Mouse (Mus musculus): ENCODE measurements around the gene Map4k1.
"Not testable (repeated sequence)": the region's sequence is repeated elsewhere in the genome, so short reads cannot be mapped to it uniquely, and the experiment has no call there.

Map4k1 gene

GRCm38 (mm10) chr7:28966751-28967505 is 14.9 kb upstream of the Map4k1 start:
- peaks cover 89% of the 10 kb centered on the region for H3K4me1 ChIP-seq (replicated peaks; ENCODE audit: low read depth, low read length)
- peak overlapping the region; percentile 52 for H3K4me3 ChIP-seq (replicated peaks; ENCODE audit: low read length)
- H3K9me3 ChIP-seq (ENCODE audit: low read length): no peaks in the 10 kb centered on the region
- peaks cover 32% of the 10 kb centered on the region for H3K36me3 ChIP-seq (ENCODE audit: insufficient read depth, low read length)
- no peak for TF ChIP-seq NANOG (IDR thresholded peaks at IDR 0.05; ENCODE audit: borderline replicate concordance, low read length)
- TF ChIP-seq CTCF (conservative IDR thresholded peaks at IDR 0.05; ENCODE audit: low read length): no peak
- TF ChIP-seq POU5F1 (IDR thresholded peaks at IDR 0.05; ENCODE audit: borderline replicate concordance, low read length): no peak
- H3K27me3 ChIP-seq (ENCODE audit: insufficient read depth, low read length): no peaks in the 10 kb centered on the region

GRCm38 (mm10) chr7:28968120-28968519 is 13.7 kb upstream of the Map4k1 start:
- Histone ChIP-seq H3K36me3 (ENCODE audit: insufficient read depth, low read length) (peaks cover 39% of the 10 kb centered on the region), H3K4me1 (replicated peaks; ENCODE audit: low read depth, low read length) (peaks cover 92% of the 10 kb centered on the region)
- not testable (repeated sequence) for H3K4me3 ChIP-seq (replicated peaks; ENCODE audit: low read length); H3K9me3 ChIP-seq (ENCODE audit: low read length); H3K27me3 ChIP-seq (ENCODE audit: insufficient read depth, low read length)

- TF ChIP-seq NANOG (IDR thresholded peaks at IDR 0.05; ENCODE audit: borderline replicate concordance, low read length) (no peak), CTCF (conservative IDR thresholded peaks at IDR 0.05; ENCODE audit: low read length) (no peak), POU5F1 (IDR thresholded peaks at IDR 0.05; ENCODE audit: borderline replicate concordance, low read length) (no peak)
- H3K9me3 ChIP-seq (ENCODE audit: low read length): no peaks in the 10 kb centered on the region
- H3K27me3 ChIP-seq (ENCODE audit: insufficient read depth, low read length): no peaks in the 10 kb centered on the region
- peaks cover 51% of the 10 kb centered on the region for H3K36me3 ChIP-seq (ENCODE audit: insufficient read depth, low read length)
- peaks cover 95% of the 10 kb centered on the region for H3K4me1 ChIP-seq (replicated peaks; ENCODE audit: low read depth, low read length)
- peak overlapping the region; percentile 67 for H3K4me3 ChIP-seq (replicated peaks; ENCODE audit: low read length)
These were observed 12.6 kb upstream of the Map4k1 start for GRCm38 (mm10) chr7:28969271-28969670.

DNA sequence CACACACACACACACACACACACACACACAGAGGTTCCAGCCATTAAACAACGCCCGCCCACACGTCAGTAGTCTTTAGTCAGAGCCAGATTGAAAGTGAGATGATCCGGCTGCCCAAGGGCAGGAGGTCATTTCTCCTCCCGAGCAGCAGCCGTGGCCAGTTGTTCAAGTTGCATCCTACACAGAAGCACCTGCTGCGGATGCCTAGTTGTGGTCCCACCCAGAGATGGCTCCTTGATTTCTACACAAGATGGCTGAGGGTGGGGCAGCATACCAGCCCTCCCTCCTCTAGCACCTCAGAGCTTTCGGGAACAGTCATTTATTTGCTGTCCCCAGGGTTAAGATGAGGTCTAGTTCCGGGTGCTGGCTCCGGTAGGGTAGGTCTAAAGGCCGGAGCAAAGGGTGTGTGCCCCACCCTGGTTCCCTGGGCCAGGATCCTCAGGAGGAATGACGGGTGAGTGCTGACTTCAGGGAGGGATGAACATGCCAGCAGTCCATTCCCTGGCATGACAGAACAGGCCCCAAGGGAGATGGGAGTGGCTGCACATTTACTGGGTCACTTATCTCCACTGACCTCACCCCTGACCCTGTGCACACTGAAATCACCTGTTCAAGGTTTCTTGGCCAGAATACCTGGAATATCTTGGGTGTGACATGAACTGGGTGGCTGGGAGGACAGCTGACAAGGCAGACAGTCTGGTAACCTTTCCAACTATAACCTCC is 12.0 kb upstream of the Map4k1 start:
- Histone ChIP-seq H3K27me3 (ENCODE audit: insufficient read depth, low read length) (no peaks in the 10 kb centered on the region), H3K36me3 (ENCODE audit: insufficient read depth, low read length) (peaks cover 56% of the 10 kb centered on the region), H3K4me3 (replicated peaks; ENCODE audit: low read length) (peak overlapping the region; percentile 67), H3K4me1 (replicated peaks; ENCODE audit: low read depth, low read length) (peaks cover 95% of the 10 kb centered on the region), H3K9me3 (ENCODE audit: low read length) (no peaks in the 10 kb centered on the region)
- TF ChIP-seq POU5F1 (IDR thresholded peaks at IDR 0.05; ENCODE audit: borderline replicate concordance, low read length): no peak
- no peak for TF ChIP-seq CTCF (conservative IDR thresholded peaks at IDR 0.05; ENCODE audit: low read length)
- no peak for TF ChIP-seq NANOG (IDR thresholded peaks at IDR 0.05; ENCODE audit: borderline replicate concordance, low read length)

DNA sequence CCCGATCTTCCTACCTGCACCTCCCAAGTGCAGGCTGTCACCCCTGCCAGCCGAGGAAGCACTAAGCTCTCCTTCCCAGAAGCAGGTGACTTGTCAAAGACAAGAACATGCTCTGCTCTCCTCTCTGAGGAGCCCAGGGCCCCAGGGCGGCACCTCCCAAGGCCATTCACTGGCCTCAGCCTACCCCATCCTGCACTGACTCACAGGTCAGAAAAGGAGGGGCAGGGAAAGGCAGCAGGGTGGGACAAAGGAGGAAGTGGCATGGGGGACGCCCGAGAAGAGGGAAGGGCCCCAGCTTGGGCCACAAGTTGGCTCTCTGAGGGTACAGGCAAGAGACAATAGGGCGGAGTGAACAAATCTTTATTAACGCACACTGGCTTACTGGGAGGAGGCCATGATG is 10.8 kb upstream of the Map4k1 start:
- H3K9me3 ChIP-seq (ENCODE audit: low read length): no peaks in the 10 kb centered on the region
- H3K27me3 ChIP-seq (ENCODE audit: insufficient read depth, low read length): no peaks in the 10 kb centered on the region
- H3K4me3 ChIP-seq (replicated peaks; ENCODE audit: low read length): peak overlapping the region; percentile 67
- TF ChIP-seq POU5F1 (IDR thresholded peaks at IDR 0.05; ENCODE audit: borderline replicate concordance, low read length) (no peak), NANOG (IDR thresholded peaks at IDR 0.05; ENCODE audit: borderline replicate concordance, low read length) (no peak), CTCF (conservative IDR thresholded peaks at IDR 0.05; ENCODE audit: low read length) (no peak)
- peaks cover 68% of the 10 kb centered on the region for H3K36me3 ChIP-seq (ENCODE audit: insufficient read depth, low read length)
- H3K4me1 ChIP-seq (replicated peaks; ENCODE audit: low read depth, low read length): peaks cover 90% of the 10 kb centered on the region

DNA sequence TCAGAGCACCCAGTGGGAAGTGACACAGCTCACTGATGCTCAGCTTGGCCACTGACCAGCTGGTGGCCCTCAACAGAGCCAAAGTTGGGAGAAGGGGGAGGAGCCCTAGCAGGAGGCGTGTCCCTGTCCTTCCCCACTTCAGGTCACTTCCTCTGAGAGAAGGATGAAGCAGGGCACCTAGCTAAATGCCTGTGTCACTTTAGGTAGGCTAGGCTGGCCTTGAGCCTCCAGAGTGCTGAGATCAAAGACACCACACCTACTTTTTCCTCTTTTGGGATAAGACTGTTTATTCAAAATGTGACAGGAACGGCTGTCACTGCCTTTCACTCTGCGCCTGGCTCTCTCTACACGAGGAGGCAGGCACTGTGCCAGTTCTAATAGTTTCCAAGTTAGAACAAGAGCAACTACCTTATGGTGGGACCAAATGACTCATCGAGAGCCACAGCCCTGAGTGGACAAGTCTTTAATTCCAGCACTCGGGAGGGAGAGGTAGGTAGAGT is 10.0 kb upstream of the Map4k1 start:
- H3K9me3 ChIP-seq (ENCODE audit: low read length): no peaks in the 10 kb centered on the region
- TF ChIP-seq NANOG (IDR thresholded peaks at IDR 0.05; ENCODE audit: borderline replicate concordance, low read length) (no peak), POU5F1 (IDR thresholded peaks at IDR 0.05; ENCODE audit: borderline replicate concordance, low read length) (no peak), CTCF (conservative IDR thresholded peaks at IDR 0.05; ENCODE audit: low read length) (no peak)
- H3K27me3 ChIP-seq (ENCODE audit: insufficient read depth, low read length): no peaks in the 10 kb centered on the region
- peak overlapping the region; percentile 67 for H3K4me3 ChIP-seq (replicated peaks; ENCODE audit: low read length)
- H3K4me1 ChIP-seq (replicated peaks; ENCODE audit: low read depth, low read length): peaks cover 88% of the 10 kb centered on the region
- H3K36me3 ChIP-seq (ENCODE audit: insufficient read depth, low read length): peaks cover 76% of the 10 kb centered on the region

DNA sequence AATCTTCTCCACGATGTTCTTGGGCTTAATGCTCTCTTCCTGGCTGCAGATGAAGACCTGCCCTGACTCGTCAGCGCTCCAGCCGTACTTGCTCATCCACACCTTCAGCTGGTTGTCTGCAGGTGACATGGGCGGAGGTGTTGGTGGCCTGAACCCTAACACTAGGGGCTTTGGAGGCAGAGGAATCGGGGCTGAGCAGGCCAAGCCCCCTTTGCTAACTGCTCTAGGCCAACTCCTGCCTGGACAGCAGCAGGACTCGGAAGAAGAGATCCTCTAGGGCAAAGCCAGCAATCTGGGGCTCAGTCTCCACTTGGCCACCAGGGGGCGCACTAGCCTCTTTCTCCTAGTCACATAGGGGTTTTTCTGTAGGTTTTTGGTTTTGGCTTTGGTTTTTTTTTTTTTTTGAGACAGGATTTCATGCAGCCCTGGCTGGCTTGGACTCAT is 9.3 kb upstream of the Map4k1 start:
- Histone ChIP-seq H3K4me3 (replicated peaks; ENCODE audit: low read length) (peak overlapping the region; percentile 63), H3K4me1 (replicated peaks; ENCODE audit: low read depth, low read length) (peaks cover 90% of the 10 kb centered on the region), H3K27me3 (ENCODE audit: insufficient read depth, low read length) (no peaks in the 10 kb centered on the region), H3K36me3 (ENCODE audit: insufficient read depth, low read length) (peaks cover 84% of the 10 kb centered on the region), H3K9me3 (ENCODE audit: low read length) (no peaks in the 10 kb centered on the region)
- TF ChIP-seq POU5F1 (IDR thresholded peaks at IDR 0.05; ENCODE audit: borderline replicate concordance, low read length) (no peak), NANOG (IDR thresholded peaks at IDR 0.05; ENCODE audit: borderline replicate concordance, low read length) (no peak), CTCF (conservative IDR thresholded peaks at IDR 0.05; ENCODE audit: low read length) (peak; percentile 91)

DNA sequence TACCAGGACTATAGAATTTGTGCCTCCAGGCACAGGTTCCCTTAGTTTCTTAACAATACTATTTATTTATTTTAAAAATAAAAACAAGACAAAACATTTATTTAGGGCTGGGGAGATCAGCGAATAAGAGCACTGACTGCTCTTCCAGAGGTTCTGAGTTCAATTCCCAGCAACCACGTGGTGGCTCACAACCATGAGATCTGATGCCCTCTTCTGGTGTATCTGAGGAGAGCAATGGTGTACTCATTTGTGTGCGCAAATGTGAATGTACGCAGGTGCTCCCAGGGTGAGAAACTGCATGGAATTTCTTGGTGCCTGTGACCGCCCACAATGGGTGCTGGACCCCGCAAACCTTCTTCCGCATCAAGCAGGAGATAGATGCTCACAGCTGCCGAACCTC is 8.8 kb upstream of the Map4k1 start:
- Histone ChIP-seq H3K4me3 (replicated peaks; ENCODE audit: low read length) (0 out of 2 replicates have a peak overlapping the region, but pooled peaks have one; percentile 17), H3K27me3 (ENCODE audit: insufficient read depth, low read length) (no peaks in the 10 kb centered on the region), H3K9me3 (ENCODE audit: low read length) (no peaks in the 10 kb centered on the region), H3K36me3 (ENCODE audit: insufficient read depth, low read length) (peaks cover 88% of the 10 kb centered on the region), H3K4me1 (replicated peaks; ENCODE audit: low read depth, low read length) (peaks cover 90% of the 10 kb centered on the region)
- TF ChIP-seq CTCF (conservative IDR thresholded peaks at IDR 0.05; ENCODE audit: low read length) (no peak; the same call in 1 of the 2 replicates), NANOG (IDR thresholded peaks at IDR 0.05; ENCODE audit: borderline replicate concordance, low read length) (no peak), POU5F1 (IDR thresholded peaks at IDR 0.05; ENCODE audit: borderline replicate concordance, low read length) (no peak)

All from E14TG2a.4 (cell line).